Mouse (Mus musculus) gastrocnemius, postnatal 4 days (tissue): ENCODE results near the gene Fto. TPM values are rescaled to one million over a fixed set of nuclear protein-coding genes. Genes with fewer than 3 reads are reported as not detected.

Experiments used
- DNase-seq, 2 experiments: peaks; one replicate each; pipeline ENCODE4 v3.0.0; 2021 to 2022; ENCODE audit warnings: low spot score in 2 of 2, mixed read lengths in 2 of 2
- total RNA-seq, 2 experiments: library from RNA; stranded (reverse); gene quantifications; 2 replicates each; pipeline ENCODE4 v1.2.3; 2021

Fto gene
- total RNA-seq, 2 experiments from 2014 or later = 153 to 154 TPM

DNA sequence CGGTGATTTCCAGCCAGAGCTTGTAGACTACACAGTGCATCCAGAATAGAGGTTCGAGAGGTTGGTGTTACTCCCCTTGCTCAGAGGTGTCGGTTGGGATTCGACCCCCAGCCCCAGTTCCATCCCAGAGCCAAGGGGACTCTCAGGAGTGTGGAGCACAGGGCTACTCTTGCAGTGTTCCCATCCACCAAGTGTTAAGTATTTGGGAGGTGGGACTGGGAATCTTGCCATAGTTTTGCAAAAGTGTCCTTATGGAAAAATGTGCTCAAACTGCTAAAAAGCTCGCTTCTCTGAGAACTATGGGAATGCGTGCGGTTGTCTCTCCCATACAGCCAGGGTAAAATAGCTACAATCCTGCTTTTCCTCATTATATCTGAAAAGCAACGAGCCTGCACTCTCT lies 180.0 kb downstream of the Fto start:
- no peak for DNase-seq

- no peak for DNase-seq
Observed at GRCm38 (mm10) chr8:91494501-91495259, 181.4 kb downstream of the Fto start.

DNA sequence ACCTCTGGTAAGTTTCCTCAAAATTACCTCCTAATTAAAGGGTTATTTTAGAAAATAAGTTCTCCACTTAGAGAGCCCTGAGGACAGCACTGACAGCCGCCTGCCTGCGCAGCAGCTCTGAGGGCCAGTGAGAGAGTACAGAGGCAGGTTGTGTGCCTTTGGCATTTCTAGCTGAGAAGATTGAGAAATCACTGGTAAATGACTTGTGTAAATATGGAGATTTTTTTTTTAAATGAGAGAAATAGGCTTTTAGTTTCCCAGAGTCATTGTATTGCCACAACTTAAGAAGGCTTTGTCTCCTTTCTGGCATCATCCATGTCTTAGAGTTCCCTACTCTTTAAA lies 181.9 kb downstream of the Fto start:
- no peak for DNase-seq

- DNase-seq = no peak
Observed at GRCm38 (mm10) chr8:91496000-91496399, 182.7 kb downstream of the Fto start.

GRCm38 (mm10) chr8:91496936-91497335 lies 183.6 kb downstream of the Fto start:
- DNase-seq = no peak

DNA sequence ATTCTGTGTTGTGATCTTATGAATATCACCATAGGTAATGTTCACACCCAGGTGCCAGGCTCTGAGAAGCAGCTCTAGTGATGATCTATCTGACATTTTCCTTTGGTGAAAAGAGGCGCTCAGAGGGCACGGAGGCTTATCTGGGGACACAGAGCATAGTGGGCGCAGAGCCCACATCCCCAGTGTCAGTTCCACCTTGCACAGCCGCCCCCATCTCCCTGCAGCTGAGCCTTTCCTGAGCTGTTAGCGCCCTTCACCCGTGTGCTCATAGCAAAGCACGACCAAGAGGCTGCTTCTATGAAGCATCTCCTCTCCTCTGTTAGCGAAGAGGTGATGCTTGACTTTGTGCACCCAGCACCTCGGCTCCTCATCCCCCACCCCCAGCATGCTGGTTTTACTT lies 185.3 kb downstream of the Fto start:
- no peak for DNase-seq

DNA sequence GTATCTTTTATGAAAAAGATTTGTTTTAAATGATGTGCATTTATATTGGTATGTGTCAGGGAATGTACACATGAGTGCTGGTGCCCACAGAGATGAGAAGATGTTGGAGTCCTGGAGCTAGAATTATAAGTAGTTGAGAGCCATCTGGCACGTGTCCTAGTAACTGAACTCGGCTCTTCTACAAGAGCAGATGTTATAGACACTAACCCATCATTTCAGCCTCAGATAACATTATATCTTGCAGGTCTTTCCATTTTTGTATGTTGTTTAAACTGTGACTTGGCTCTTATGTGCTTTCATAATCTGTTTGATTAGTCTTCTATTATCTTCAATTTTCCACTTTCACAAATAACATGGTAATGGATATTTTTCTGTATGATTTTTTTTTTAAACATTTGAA lies 186.0 kb downstream of the Fto start:
- no peak for DNase-seq

DNA sequence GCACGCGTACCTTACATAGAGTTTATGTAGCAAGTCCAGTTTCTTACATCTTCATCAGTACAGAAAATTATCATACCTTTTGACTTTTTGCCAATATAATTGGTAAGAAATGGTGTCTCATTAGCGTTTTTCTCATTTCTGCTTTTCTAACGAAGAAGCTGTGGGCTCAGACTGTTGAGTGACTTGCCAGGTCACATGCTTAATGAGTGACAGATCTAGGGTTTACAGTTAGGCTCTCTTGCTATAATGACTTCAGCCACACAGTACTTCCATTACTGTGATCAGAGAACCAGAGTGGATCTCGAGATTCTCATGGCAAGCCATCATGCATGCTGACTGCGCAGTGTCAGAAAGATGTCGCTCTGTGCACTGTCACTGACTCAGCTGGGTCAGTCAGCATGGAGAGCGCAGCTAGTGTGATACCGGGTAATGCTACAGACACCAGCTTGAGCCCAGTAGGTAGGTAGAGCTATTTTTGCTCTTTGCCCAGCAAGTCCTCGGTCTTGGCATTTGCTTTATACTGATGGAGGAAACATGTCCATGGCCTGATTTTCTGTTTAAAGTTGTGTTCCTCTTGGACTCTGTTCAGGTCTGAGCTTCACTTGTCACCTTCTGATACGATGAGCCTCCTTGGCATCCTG lies 188.8 kb downstream of the Fto start:
- no peak for DNase-seq

DNA sequence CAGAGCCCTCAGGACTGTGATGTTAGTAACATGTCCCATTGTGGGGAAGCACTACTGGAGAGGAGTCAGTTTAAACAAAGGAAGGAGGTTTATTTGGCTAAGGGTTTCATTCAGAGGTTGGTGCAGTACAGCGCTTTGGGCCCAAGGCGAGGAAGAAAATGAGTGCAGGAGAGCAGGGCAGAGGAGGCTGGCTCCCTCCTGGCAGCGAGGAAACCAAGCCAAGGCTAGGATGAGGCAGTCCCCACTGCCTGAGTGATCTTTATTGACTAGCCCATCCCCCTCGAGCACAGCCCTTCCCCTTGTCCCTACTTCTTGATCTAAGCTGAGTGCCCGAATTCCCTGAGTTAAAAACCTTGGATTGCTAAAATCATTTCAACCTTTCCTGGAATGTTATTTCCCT lies 189.5 kb downstream of the Fto start:
- DNase-seq = no peak

GRCm38 (mm10) chr8:91504360-91504759 lies 191.0 kb downstream of the Fto start:
- no peak for DNase-seq

- no peak for DNase-seq
Observed at GRCm38 (mm10) chr8:91504891-91505290, 191.6 kb downstream of the Fto start.

DNA sequence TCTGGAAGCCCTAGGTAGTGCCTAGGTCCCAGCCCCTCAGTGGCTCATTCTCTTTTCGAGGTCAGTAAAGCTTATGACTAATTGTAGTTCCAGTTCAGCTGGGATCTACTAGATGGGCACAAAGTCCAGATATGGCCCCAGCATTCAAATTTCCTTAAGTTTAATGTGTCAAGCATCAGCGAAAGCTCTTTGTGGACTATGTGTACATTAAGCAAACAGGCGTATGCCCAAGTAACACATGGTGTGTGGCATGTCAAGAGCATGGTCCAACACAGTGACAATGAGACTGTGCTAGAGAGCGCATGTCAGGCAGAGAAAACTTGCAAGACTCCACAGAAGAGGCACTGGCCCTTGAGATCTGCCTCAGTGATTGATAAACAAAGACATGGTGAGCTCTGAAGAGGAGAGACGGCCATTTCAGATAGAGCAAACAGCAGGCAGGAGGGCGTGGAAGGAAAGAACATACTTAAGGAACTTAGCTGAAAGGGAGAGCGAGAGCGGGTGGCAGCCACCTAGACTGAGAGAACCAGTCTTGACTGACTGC lies 192.2 kb downstream of the Fto start:
- DNase-seq = no peak

DNA sequence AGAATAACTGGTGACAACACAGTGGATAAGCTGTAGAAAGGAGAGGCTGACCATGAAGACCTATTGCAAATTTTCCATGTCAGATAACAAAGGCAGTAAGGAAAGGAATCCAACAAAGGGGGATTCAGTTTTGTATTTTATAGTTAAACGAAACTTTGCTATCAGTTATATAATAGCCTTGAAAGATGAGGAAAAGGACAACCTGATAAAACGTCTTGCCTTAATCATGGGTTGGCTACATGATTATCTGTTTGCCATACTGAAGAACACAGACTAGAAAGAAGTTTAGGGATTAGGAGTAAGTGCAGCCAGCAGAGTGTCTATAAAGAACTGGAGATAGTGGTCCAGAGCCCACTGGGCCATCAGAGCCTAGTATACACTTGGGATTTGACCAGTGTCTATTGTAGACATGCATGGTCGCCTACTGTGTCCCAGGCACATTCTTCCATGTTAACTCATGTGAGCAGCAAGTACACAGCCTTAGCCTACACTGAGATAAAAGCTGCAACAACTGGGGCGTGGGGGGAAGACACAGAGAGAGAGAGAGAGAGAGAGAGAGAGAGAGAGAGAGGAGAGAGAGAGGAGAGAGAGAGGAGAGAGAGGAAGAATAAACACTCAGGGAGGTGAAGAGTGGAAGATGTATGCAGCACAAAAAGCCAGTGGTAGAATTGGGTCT lies 192.8 kb downstream of the Fto start:
- DNase-seq = no peak

DNA sequence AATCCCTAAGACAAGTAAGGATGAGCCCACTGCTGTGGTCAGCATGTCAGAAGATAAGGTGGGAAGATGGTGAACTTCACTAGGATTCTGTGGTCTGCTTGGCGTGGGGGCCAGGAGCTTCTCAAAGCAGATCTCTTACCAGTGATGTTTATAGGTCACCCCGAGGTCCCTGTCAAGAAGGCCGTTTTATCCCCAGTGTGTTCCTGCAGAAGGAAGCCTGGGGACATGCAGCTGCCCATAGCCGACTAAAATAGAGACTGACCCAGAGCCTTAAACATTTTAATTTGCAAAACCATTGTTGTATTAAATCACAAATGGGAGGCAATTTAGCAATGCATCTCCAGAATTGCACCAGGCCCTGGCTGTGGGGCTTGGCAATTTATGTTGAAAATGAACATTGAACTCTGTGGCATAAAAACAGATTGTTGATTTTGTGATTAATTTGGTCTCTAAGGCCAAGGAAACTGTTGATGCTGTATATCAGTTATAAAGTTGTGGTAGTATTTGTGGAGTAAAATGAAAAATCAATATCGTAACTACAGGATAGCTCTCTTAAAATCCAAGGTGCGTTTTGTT lies 193.4 kb downstream of the Fto start:
- DNase-seq = no peak

GRCm38 (mm10) chr8:91507681-91508097 lies 194.4 kb downstream of the Fto start:
- no peak for DNase-seq

DNA sequence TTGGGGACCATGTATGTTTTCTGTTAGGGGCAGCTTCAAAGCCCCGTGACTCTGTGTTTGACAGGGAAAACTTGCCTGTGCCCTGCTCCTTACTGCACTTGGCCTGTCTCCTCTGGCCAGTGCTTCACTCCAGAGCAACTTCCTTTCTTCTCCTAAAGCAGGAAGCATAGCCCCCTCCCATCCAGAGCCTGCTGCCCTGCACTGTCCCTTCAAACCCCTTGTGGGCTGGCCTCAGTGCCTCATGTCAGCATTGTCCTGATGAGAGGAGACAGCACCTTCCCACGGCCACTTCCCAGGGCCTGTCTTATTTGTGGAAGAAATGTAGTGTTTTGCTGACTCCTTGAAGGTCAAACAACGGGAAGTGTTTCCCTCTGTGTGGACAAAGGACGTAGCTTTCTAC lies 195.0 kb downstream of the Fto start:
- no peak for DNase-seq

DNA sequence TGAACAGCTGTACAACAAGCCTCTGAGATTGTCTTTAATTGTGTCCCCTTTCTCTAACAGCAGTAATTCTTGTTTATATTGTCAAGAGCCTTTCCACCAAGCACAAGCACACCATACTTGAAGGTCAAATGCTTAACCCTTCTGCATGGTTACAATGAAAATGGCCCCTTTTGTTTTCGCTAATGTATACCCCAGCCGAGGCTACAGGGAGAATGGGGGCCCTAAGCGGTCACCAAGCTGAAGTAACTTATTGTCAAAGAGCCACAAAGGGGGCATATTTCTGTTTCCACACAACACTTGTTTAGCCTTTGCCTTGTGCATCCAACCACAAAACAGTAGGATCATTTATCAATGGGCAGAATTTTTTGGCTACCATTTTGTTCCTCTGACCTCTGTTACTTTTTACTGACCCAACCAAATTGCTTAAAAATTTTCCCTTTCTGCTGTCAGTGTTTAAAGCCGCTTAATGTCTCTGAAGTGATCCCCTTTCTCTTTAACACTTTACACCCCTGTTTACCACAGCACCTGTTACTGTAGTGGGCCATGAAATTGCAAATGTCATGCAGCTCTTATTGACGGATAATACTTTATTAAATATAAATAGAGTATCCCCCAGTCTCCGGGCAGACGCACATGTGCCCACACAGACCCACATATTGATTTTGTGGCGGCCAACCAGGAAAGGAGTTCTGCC lies 196.0 kb downstream of the Fto start:
- no peak for DNase-seq

DNA sequence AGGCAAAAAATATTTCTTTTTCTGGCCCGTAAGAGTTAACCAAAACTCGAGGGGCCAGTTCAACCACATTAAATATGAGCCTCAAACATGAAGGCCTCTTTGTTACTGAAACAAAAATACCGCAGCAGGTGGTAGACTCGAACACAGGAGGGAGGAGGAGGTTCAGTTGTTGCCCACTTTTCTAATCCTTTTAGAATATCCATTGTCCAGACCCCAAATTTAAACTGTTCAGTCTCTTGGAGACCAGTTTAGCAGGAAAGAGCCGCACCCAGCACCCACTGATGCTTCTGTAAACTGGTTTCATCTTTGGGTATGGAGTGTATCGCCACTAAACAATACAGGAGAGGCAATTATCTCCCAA lies 196.6 kb downstream of the Fto start:
- no peak for DNase-seq

GRCm38 (mm10) chr8:91510716-91511115 lies 197.4 kb downstream of the Fto start:
- no peak for DNase-seq

- DNase-seq = no peak
Observed at GRCm38 (mm10) chr8:91511943-91512342, 198.6 kb downstream of the Fto start.

DNA sequence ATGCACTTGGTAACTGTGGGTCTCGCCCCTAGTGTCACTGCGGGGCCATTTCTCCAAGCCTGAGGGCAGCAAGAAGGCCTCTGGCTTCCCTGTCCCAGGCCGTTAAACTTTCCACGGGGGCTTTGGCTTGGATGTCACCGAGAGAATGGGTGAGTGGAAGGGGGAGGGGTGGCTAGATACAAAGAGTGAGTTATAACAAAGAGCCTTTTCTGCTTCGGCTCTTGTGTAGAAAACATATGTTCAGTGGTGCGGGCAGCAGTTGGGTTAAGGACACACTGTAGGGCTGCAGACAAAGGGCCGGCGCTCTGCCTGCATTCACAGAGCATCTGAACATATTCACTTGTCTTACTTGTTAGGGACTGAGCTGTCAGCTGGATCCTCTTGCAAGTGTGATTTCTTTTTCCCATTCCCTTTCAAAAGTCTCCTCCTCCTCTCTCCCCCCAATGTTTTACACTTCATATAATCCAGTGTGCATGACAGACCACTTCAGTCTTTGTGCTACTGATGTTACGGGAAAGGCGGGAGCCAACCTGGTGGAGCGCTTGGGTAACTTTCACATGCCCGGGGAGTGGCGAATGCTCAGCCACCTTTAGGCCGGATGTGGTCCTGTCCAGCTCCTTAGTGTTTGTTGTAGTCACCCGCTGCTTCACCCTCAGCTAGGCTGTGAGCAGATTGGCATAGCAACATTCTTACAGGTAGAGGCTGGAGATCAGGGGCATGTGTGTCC lies 201.6 kb downstream of the Fto start:
- no peak for DNase-seq
